Mouse (Mus musculus): ENCODE data around the gene Glp2r.

Gene Glp2r

DNA sequence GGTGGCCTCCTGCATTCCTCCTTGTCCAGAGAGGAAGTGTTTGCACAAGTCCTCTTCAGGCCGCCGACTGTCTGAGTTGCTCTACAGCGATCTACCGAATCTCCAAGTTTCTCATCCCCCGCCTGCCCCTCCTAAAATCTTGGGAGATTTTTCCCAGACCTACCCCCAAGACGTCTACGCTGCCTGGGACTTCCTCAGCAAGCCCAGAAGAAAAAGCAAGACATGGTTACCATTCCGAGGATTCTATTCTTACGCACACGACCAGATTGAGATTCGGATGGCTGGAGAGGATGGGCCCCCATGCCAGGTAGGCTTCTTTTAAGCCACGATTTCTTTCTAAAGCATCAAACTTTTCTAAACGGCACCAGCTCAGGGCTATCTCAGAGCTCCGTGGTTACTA is at the start of gene Glp2r:
Gene Glp2r, minus strand, starts transcription at position 101 of the 400 bp plus-strand sequence.
- DNase-seq = no peak

DNA sequence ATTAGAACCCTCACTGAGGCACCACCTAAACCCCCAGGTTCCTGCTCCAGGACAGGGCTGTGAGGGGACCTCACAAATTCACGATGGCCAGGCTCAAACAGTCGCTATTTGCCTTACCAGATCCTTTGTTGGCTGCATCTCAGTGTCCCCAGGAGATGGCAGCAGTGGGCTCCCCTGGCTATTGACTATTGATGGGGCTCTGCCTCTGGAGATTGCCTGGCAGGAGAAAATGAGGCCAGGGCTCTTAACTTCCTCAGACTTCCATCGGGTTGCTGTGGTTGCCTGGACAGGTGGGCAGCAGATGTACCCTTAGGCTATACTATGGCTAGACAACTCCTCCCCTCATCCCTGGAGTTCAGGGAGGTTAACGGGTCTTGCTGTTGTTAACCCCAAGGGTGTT is 49.3 kb upstream of the Glp2r start:
- peak; percentile 72 for DNase-seq

DNA sequence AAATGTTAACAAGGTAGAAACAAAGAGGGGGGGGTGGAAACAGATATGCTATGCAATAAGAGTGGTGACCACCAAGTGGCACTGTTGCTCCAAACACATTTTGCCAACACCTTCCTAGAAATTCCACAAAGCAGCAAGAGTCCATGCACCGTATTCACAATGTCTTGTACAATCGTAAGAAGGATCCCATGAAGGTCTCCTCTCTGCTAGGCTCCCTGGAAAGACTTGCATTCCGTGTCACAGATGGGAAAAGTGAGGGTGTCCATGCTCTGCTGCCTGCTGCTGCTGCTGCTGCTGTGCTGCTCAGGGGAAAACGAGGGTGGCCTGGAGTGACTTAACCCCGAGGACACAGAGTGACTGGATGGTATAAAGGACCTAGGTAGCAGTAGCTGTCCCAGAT is 48.7 kb upstream of the Glp2r start:
- DNase-seq = peak; percentile 76 to 79

DNA sequence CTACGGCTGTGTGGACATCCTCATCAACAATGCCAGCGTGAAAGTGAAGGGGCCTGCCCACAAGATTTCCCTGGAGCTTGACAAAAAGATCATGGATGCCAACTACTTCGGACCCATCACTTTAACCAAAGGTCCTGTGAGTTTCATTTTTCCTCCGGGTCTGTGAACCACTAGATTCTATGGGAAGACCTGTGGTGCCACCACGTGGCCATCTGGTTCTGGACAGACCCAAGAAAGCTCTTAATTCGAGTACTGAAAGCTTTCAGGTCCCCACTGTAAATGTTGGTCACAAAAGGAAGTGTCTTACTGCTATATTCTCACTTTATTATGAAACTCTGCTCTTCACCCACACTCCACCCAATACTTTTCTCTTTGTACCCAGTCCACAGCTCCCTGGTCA is 40.6 kb upstream of the Glp2r start:
- DNase-seq = peak; percentile 69 to 73

DNA sequence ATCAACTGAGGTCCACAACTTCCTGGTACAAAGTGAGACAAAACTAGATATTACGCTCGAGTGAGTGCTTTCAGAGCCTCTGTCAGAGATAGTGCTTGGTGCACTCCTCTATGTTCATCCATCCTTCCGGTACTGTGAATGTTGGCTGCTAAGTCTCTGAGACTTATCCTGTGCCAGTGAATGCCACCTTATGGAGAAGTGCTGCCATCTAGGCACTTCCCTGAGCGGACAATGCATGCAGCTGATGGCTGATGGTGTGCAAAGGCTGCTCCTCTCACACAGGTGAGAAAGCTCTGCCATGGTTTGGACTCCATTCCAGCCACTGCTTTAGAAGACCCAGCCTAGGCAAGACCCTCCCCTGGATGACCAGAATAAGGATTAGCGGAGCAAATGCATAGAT is 37.1 kb upstream of the Glp2r start:
- DNase-seq = no peak

DNA sequence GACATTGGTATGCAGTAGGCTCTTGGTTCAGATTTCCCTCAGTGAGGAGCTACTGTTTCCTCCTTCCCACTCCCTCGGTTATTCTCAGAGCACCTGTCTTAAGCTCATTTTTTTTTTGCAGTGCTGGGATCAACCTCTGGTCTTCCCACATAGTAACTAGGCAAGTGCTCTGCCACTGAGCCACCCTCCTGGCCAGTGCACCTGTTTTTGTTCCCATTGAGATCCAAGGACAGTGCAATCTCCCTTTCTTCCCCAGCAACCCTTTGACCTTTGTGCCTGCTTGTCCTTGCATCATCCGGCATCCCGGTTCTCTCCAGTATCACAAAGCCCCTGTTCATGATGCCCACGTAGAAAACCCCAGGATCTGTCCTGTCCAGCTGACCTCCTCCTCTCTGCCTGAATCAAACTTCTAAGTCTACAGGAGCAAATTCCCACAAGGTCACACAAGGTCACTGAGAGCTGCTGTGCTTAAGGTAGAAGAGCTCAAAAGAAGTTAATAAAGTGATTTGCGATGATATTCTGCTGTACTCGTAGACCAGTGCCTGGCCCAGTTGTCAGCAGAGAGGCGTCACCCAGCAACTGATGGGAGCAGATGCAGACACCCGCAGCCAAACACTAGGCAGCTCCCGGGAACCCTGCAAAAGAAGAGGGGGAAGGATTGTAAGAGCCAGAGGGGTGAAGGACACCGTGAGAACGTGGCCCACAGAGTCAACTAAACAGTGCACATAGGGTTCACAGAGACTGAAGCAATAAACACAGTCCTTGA is 36.1 kb upstream of the Glp2r start:
- DNase-seq = no peak

DNA sequence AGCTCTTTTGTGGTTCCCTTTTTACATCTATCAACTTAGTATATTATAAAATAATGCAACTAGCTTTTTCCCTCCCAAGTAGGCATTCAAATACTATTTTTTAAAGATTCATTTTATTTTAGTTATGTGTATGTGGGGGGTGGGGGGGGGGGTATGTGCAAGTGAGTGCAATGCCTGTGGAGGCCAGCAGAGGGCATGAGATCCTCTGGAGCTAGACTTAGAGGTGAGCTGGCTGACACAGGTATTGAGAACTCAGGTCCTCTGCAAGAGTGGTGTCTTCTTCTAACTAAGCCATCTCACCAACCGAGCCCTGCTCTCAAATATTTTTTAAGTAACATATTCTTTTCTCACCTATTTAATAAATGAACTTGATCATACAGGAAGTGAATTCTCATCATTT is 34.6 kb upstream of the Glp2r start:
- DNase-seq = no peak

DNA sequence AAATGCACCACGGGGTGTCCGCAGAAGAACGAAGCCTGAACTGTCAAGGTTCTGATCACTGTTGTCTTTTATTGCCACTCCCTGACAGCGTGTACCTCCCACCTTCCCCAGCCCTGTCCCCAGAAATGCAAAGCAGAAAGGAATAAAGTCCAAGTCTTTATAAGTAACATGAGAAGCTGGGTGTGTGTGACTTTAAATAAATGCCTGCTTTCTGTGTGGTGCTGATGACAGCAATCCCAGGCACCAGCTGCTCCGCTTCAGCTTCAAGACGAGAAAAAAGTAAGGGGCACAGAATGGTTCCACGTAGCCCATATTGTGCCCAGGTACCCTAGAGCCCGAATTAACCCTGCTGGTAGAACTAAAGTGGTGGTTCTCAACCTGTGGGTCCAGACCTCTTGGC is 30.2 kb upstream of the Glp2r start:
- no peak for DNase-seq

DNA sequence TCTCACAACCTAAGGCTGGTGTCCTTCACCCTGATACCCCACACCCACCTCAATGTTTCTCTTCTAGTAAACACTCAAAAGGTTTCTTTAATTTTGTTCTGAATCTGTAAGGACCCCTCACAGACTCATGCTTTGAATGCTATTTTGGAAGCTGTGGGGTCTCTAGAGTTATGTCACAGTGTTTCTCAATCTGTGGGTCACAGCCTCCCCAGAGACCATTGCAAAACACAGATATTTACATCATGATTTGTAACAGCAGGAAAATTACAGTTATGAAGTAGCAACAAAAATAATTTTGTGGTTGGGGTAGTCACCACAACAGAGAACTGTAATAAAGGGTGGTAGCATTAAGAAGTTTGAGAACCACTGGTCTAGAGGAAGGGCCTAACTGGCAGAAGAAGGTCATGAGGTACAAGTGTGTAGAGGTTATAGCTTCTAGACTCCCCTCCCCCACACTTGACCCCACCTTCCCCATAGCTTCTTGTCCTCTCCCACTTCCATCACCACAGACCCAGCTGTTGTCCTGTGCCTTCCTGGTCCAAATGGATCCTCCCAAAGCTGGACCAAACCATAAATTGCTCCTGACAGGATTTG is 29.3 kb upstream of the Glp2r start:
- no peak for DNase-seq

DNA sequence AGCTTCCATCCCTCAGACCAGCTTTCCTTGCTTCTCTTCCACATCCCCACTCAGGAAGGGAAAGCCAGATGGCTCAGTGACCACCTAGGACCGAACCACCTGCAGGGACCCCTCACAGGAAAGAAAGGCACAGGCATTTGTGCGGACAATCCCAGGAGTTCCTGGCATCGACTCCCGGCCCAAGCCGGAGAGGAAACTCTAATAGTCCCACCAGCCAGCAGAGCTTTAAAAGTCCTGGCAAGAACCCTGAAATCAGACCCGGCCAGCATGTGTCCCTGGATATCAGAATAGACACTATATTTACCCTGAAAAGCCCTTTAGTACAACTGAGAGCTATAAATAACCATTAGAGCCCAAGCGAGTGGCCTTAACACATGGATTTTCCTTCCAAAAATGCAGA is 27.0 kb upstream of the Glp2r start, which contains the start of gene Dhrs7c:
Gene Dhrs7c, plus strand, starts transcription at position 257 of the 400 bp plus-strand sequence.
- DNase-seq = peak; percentile 58 to 79

DNA sequence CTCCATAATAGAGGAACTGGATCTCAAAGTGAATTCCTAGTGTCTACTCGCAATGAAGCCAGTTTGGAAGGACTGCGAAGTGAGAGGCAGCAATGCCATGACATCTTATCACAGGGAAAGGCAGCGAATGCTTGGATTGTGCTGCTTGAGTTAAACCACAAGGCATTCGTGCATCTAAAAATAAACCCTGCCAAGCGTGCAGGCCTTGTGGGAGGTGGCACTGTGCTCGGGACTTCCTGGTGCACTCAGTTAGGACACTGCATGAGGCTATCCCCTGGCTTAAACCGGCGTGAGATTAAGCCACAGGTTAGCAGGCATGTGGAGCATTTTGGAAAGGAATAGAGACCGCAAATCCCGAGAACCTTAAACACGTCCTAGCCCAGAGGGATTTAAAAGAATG is 19.2 kb upstream of the Glp2r start:
- DNase-seq = no peak

DNA sequence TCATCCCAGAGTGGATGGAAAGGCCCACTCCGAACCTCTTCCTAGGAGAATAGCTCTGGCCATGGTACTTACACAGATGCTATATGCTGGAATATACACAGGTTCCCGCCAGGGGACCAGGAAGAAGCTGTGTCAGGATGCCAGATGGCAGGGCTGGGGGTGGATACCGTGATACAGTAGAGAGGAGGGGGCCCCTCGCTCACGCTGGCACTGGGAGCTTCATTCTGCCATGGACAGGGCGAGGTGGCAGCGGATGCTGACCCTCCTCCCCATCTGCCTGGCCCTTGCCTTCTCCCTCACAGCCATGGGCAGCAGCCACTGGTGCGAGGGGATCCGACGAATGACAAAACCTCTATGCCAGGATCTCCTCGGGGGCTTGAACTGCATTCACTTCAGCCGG is 3.4 kb upstream of the Glp2r start, which contains the start of gene Gsg1l2:
Gene Gsg1l2, plus strand, starts transcription at position 230 of the 400 bp plus-strand sequence.
- DNase-seq = peak; percentile 76 to 88

DNA sequence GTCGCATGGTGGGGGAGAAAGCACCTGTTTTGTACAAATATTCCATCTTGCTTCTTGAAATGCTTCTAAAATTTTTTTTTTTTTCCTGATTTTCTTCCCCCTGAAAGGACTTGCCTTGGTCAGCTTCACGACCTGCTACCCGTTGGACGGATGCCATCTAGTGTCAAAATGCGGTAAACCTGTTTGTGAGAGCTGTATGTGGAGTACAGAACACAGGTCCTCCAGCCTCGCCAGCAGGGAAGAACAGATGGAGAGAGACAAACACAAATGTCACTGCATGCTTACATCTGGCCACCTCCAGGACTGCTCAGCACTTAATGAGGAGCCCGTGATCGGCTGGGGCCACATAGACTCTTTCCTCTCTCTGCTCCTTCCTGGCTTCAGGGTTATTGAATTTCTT is 1.6 kb upstream of the Glp2r start:
- peak; percentile 89 for DNase-seq

DNA sequence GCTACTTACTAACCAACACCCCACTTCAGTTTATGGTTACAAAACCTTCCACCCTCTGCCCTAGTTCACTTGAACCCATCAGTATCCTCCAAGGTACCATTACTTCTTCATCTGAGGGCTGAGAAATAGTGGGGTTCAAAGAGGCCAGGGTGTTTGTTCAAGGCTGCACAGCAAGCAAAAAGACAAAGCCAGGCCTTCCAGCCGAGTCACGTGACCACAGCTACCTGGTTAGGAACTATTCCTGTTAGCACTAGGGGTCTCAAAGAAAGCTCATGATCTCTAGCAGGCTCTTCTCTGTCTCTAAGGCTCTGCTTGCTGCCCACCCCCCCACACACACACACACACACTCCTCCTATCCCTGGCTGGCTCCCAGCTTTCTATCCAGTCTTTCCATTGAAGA is 738 bp upstream of the Glp2r start:
- peak in 1 of 2 experiments; percentile 29 for DNase-seq

DNA sequence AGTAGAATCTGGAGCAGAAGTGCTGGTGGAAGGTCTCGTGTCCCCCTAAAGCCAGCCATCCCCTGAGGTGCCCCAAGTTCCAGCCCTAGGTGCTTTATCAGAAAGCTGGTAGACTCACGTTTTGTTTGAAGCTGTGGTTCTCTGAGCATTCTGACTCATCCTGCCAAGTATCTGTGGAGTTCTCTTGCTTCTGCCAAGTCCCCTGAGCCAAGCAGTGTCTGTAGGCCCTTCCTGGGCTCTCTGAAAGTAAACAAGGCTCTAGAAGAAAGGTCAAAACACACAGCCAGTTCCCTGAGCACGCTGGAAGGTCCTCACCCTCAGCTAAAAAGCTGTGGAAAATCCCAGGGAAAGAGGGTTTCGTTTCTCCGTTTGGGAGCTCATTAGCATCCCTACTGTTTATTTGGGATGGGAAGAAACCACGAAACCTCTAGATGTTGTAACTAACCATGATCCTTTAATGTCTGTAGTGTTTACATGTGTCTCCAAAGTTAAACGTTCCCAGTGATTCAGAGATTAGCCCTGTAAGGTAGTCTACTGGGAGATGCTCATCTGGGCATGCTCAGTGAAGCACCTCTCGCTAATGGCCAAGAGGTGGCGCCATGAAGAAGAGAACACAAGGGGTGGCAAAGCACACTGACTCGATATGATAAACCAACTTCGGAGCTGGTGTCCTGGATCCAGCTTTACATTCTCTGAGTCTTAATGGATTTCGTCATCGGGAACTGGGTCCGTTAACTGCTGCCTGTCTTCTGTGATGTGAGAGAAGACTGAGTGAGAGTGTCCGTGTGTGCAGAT is 13.4 kb downstream of the Glp2r start:
- peak; percentile 45 to 46 for DNase-seq

DNA sequence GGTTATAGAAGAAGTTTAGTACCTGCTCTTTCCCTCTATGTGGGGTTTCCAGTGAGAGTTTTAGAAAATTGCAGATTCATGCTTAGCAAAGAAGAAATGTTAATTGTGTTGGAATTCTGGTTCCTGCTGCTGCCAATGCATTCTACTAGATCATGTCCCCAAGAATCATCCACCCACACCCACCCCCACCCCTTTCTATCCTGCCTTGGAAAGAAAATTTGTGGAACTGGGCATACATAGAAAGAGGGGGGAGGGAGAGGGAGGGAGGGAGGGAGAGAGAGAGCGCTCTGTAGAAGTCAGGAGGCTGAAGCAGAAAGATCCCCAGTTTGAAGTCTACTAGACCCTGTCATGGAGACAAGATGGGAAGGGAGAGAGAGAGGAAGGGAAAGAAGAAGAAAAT is 14.7 kb downstream of the Glp2r start:
- no peak for DNase-seq

DNA sequence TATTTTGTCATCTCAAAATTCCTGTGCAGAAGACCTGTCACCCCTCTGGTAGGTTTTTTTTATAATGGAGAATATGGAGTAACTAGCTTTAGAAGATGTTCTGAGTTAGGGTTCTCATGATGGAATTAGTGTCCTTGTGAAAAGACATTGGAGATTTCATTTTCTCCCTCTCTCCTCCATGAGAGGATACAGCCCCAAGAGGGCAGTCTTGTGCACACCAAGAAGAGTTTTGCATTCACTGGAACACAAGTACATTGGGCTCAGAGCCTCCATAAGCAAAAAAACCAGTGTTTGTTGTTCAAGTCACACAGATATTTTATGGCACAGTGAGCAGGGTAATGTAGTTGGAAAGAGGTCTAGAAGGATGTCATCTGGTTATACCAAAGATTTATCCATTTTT is 29.4 kb downstream of the Glp2r start:
- no peak for DNase-seq

DNA sequence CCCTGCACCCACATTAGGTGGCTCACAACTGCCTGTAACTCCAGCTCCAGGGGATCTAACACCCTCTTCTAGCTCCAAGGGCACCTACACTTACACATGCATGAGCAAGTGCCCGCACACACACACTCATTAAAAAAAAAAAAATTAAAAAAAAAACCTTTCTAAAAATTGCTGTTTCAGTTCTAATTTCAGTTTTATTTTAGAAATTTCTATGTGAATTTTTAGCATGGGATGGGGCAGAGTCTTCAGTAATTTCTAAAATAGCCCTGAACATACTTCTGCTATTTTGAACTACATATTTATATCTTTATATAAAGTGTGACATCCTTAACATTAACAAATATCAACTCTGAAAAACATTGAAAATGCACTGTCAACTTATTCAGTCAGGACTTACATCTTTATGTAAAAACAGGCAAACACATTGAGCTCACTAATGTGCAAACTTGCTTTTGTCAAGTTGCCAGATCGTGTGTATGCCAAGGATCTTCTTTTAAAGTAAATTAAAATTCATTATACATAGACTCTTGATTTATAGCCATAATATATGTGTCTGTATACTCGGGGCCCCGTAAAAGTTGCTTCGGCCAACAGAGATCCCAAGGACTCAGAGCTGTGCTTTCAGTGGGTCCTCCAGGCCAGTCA is 32.0 kb downstream of the Glp2r start:
- no peak for DNase-seq

DNA sequence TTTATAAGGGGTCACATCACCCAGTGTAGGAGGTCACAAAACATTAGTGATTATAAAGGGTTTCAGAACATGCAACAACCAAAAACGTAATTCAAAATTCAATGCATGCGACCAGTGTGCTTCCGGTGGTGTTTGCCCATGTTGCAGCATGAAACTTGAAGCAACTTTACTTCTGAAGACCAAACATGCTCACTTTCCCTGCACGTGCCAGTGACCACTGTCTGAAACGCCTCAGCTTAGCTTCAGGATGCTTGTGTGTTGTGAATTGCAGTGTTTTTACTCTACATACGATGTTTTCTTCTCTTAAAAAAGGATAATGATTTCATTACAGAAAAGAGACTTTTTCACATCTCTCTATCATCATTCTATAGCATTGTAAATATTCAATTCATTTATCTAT is 32.6 kb downstream of the Glp2r start:
- DNase-seq = no peak

DNA sequence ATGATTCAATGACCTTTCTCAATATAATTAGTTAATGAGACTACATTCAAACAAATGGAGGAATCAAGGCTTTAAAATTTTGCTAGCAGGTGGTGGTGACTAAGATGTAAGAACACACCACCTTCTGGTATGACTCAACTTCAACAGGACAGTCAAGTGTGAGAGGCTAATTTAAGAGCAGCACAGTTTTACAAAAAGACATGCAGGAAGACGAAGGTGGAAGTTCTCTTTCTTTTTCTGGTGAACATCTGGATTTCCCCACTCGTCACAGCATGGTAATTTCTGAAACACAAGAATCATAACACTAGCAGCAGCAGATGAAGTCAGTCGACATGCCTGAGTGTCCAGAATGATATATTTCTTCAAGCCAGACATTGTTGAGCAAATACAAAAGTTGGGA is 36.4 kb downstream of the Glp2r start:
- no peak for DNase-seq

DNA sequence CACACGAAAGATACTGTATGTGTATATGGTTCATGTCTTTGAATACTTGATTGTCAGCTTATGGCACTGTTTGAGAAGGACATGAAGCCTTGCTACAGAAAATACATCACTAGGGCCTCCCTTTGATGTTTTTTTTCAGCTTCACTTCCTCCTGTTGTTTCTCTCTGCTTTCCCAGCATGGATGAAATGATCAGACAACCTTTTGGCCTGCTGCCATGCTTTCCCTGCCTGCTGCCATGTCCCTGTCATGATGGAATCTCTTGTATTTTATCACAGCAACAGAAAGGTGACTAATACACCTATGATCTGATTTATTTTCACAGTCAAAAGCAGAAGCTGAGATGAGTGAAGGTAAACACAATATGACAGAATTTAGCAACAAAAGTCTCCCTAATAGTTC is 37.2 kb downstream of the Glp2r start:
- peak; percentile 48 to 61 for DNase-seq

DNA sequence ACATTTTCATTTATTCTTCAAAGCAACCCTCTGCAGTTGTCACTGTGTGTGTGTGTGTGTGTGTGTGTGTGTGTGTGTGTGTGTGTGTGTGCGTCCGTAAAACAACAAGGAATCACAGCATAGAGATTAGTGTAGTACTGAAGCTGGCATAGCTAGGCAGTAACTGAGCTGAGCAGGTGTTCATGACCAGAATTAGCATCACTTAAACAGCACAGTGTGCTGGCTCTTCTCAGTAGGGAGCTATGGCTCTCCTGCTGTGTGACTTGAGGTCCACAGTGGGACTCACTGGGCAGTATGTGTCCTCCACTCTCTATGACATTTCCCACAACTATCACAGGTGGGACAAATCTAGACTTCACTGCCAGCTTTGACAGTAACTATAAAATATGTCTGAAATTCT is 39.9 kb downstream of the Glp2r start:
- DNase-seq = no peak

DNA sequence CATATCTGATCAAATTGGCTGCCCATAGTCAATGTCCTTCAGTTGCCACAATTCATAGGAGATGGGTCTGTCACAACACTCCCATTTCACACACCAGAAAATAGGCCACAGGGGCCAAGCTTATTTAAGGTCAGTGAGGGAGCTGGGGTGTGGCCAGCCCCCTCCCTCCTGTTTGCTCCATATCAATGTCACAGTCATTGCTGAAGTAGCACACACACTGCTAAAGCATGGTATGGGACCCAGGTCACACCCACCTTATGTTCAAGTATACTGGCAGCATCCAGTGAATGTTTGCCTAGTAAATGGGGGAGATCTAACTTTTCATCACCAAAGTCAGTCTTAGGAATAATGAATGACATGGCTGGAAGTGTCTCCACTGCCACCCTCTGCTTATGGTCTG is 42.2 kb downstream of the Glp2r start:
- no peak for DNase-seq
